Mouse (Mus musculus) urinary bladder, postnatal 14 days (tissue): ENCODE data around the gene Eci1.
"Not testable (repeated sequence)": the region's sequence is repeated elsewhere in the genome, so short reads cannot be mapped to it uniquely, and the experiment has no call there.

ENCODE experiments used
- DNase-seq: peaks from one replicate; pipeline ENCODE4 v3.0.0; 2021; ENCODE audit warnings: low spot score

Eci1 gene

GRCm38 (mm10) chr17:24440377-24440776, 13.9 kb downstream of the Eci1 start:
- DNase-seq: no peak

- DNase-seq: no peak
Measured at GRCm38 (mm10) chr17:24441148-24441547, 14.7 kb downstream of the Eci1 start.

GRCm38 (mm10) chr17:24442107-24442506, 15.7 kb downstream of the Eci1 start:
- DNase-seq: peak; percentile 76

GRCm38 (mm10) chr17:24442632-24443155, 16.3 kb downstream of the Eci1 start, which contains the start of gene Dnase1l2:
Gene Dnase1l2, minus strand, starts transcription at chr17:24443105.
- DNase-seq: peak; percentile 69

GRCm38 (mm10) chr17:24443409-24443808, 17.0 kb downstream of the Eci1 start:
- DNase-seq: peak; percentile 80

- no peak for DNase-seq
Measured at GRCm38 (mm10) chr17:24446590-24446989, 20.1 kb downstream of the Eci1 start.

GRCm38 (mm10) chr17:24449507-24449906, 23.1 kb downstream of the Eci1 start:
- DNase-seq: no peak

- no peak for DNase-seq
Measured at GRCm38 (mm10) chr17:24451220-24451619, 24.8 kb downstream of the Eci1 start.

- DNase-seq: no peak
Measured at GRCm38 (mm10) chr17:24453372-24453771, 26.9 kb downstream of the Eci1 start.

- no peak for DNase-seq
Measured at GRCm38 (mm10) chr17:24454218-24454755, 27.8 kb downstream of the Eci1 start.

- DNase-seq: peak; percentile 100
Measured at GRCm38 (mm10) chr17:24454756-24455522, 28.5 kb downstream of the Eci1 start.

- DNase-seq: not testable (repeated sequence)
Measured at GRCm38 (mm10) chr17:24455523-24456206, 29.2 kb downstream of the Eci1 start.

- no peak for DNase-seq
Measured at GRCm38 (mm10) chr17:24461580-24461979, 35.1 kb downstream of the Eci1 start.

- no peak for DNase-seq
Measured at GRCm38 (mm10) chr17:24462932-24463331, 36.5 kb downstream of the Eci1 start.

- DNase-seq: no peak
Measured at GRCm38 (mm10) chr17:24463374-24464133, 37.1 kb downstream of the Eci1 start.

- DNase-seq: no peak
Measured at GRCm38 (mm10) chr17:24468636-24469246, 42.3 kb downstream of the Eci1 start.

GRCm38 (mm10) chr17:24469336-24469909, 43.0 kb downstream of the Eci1 start:
- no peak for DNase-seq

- peak; percentile 99 for DNase-seq
Measured at GRCm38 (mm10) chr17:24469910-24470602, 43.6 kb downstream of the Eci1 start, which contains the start of the genes E4f1 and Pgp. Gene E4f1, minus strand, starts transcription at chr17:24470313. Gene Pgp, plus strand, starts transcription at chr17:24470392.

- DNase-seq: no peak
Measured at GRCm38 (mm10) chr17:24470701-24471527, 44.5 kb downstream of the Eci1 start.

GRCm38 (mm10) chr17:24472512-24472911, 46.1 kb downstream of the Eci1 start:
- DNase-seq: peak; percentile 74
